Mouse (Mus musculus): ENCODE results near the gene Skap1. TPM values are rescaled to one million over a fixed set of nuclear protein-coding genes. Genes with fewer than 3 reads are reported as not detected.
A peak's percentile ranks its signal among the peaks of the same experiment; 100 is the strongest.

Skap1 gene
- total RNA-seq (2021) = 1 to 10 TPM; 1.4 to 2.0 TPM
- long read RNA-seq, partial matches to known transcripts = 0 of 4 reads
- long read RNA-seq, other reads (novel, unspliced or antisense) = 2 of 4 reads

GRCm38 (mm10) chr11:96463986-96464715 is at the start of gene Skap1:
Skap1 (plus strand) TSS chr11:96464593.
- DNase-seq (ENCODE audit: low spot score in 2 of 2) = no peak

GRCm38 (mm10) chr11:96421074-96421473 is 43.3 kb upstream of the Skap1 start:
- DNase-seq (ENCODE audit: low spot score in 2 of 2) = no peak

GRCm38 (mm10) chr11:96421517-96422265 is 42.7 kb upstream of the Skap1 start:
- no peak for DNase-seq (ENCODE audit: low spot score in 2 of 2)

GRCm38 (mm10) chr11:96425193-96425592 is 39.2 kb upstream of the Skap1 start:
- no peak for DNase-seq (ENCODE audit: low spot score in 2 of 2)

- no peak for DNase-seq (ENCODE audit: low spot score in 2 of 2)
These were observed 38.2 kb upstream of the Skap1 start for GRCm38 (mm10) chr11:96426191-96426590.

- DNase-seq (ENCODE audit: low spot score in 2 of 2) = no peak
These were observed 37.6 kb upstream of the Skap1 start for GRCm38 (mm10) chr11:96426805-96427204.

- no peak for DNase-seq (ENCODE audit: low spot score in 2 of 2)
These were observed 35.3 kb upstream of the Skap1 start for GRCm38 (mm10) chr11:96429062-96429461.

GRCm38 (mm10) chr11:96429891-96430290 is 34.5 kb upstream of the Skap1 start:
- no peak for DNase-seq (ENCODE audit: low spot score in 2 of 2)

- no peak for DNase-seq (ENCODE audit: low spot score in 2 of 2)
These were observed 32.5 kb upstream of the Skap1 start for GRCm38 (mm10) chr11:96431871-96432270.

- DNase-seq (ENCODE audit: low spot score in 2 of 2) = no peak
These were observed 29.5 kb upstream of the Skap1 start for GRCm38 (mm10) chr11:96434888-96435287.

- peak in 1 of 2 experiments; percentile 12 for DNase-seq (ENCODE audit: low spot score in 2 of 2)
These were observed 27.9 kb upstream of the Skap1 start for GRCm38 (mm10) chr11:96436525-96436924.

- peak; percentile 36 to 47 for DNase-seq (ENCODE audit: low spot score in 2 of 2)
These were observed 25.6 kb upstream of the Skap1 start for GRCm38 (mm10) chr11:96438787-96439186.

GRCm38 (mm10) chr11:96441546-96442185 is 22.7 kb upstream of the Skap1 start:
- DNase-seq (ENCODE audit: low spot score in 2 of 2) = no peak

- DNase-seq (ENCODE audit: low spot score in 2 of 2) = no peak
These were observed 21.9 kb upstream of the Skap1 start for GRCm38 (mm10) chr11:96442468-96442867.

GRCm38 (mm10) chr11:96447931-96448330 is 16.5 kb upstream of the Skap1 start:
- DNase-seq (ENCODE audit: low spot score in 2 of 2) = no peak

GRCm38 (mm10) chr11:96455111-96455510 is 9.3 kb upstream of the Skap1 start:
- DNase-seq (ENCODE audit: low spot score in 2 of 2) = no peak

GRCm38 (mm10) chr11:96455699-96456326 is 8.6 kb upstream of the Skap1 start:
- no peak for DNase-seq (ENCODE audit: low spot score in 2 of 2)

- no peak for DNase-seq (ENCODE audit: low spot score in 2 of 2)
These were observed 7.7 kb upstream of the Skap1 start for GRCm38 (mm10) chr11:96456508-96457305.

GRCm38 (mm10) chr11:96461766-96462165 is 2.6 kb upstream of the Skap1 start:
- no peak for DNase-seq (ENCODE audit: low spot score in 2 of 2)

GRCm38 (mm10) chr11:96462191-96462752 is 2.1 kb upstream of the Skap1 start:
- peak; percentile 24 to 25 for DNase-seq (ENCODE audit: low spot score in 2 of 2)
